Mouse (Mus musculus): ENCODE results near the gene Ptcd3.

DNA sequence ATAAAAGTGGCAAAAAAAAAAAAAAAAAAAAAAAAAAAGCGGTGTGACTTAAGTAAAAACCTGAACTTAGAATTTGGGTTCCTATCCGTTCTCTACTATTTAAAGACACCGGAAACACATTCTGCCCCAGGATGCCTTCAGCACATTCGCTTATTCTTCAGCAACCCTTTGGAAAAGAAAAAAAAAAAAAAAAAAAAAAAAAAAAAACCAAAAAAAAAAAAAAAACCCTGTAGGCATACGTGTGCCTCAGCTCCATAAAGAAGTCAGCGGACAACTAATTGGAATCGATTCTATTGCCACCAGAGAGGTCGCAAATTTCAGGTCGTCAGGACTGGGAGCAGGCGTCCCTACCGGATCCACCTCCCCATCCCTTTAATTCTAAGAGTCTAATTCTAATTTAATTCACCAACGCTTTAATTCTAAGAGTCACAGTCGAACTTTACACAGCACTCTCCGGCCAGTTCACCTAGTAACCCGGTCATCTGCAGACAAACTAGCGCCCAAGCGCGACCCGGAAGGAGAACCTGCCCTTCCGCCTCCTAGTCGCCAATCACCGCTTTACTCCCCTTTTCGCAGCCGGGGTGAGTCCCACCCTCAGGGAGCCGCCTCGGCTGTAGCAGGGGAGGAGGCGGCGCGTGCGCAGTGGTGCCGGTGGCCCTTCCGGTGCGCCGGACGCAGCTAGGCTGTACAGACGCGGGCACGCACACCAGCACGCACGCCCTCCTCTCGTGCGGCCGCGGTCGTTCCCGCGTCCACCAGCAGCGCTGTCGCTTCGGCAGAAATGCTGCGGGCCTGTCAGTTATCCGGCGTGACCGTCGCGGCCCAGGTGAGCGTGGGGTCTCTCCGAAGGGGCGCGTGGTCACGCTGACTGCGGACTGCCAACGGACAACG is 77.6 kb downstream of the Ptcd3 start, which contains the start of gene Immt:
- TF ChIP-seq JUND (IDR thresholded peaks at IDR 0.05; ENCODE audit: low read depth, low read length) (0 out of 2 replicates have a peak, but pooled peaks have one; percentile 24), CTCF (IDR thresholded peaks at IDR 0.05 in 2 of 3, conservative IDR thresholded peaks at IDR 0.05 in 1 of 3; ENCODE audit: control insufficient read depth in 1 of 3, insufficient read depth in 1 of 3, low read depth in 2 of 3, low read length in 3 of 3, poor library complexity in 1 of 3, severe bottlenecking in 1 of 3) (no peak), POLR2A (IDR thresholded peaks at IDR 0.05; ENCODE audit: control insufficient read depth in 1 of 2, insufficient read depth in 1 of 2, low read depth in 1 of 2, low read length in 2 of 2, poor library complexity in 1 of 2) (peak; percentile 85 to 89), GABPA (IDR thresholded peaks at IDR 0.05; ENCODE audit: low read depth, low read length) (no peak), NELFE (IDR thresholded peaks at IDR 0.05; ENCODE audit: low read depth, low read length) (peak; percentile 92), MXI1 (IDR thresholded peaks at IDR 0.05; ENCODE audit: low read depth, low read length) (peak; percentile 70), E2F4 (IDR thresholded peaks at IDR 0.05; ENCODE audit: borderline replicate concordance, low read depth, low read length) (0 out of 2 replicates have a peak, but pooled peaks have one; percentile 52), POLR2AphosphoS5 (IDR thresholded peaks at IDR 0.05; ENCODE audit: borderline replicate concordance, low read depth, low read length) (0 out of 2 replicates have a peak, but pooled peaks have one; percentile 19), TBP (IDR thresholded peaks at IDR 0.05; ENCODE audit: low read depth, low read length) (0 out of 2 replicates have a peak, but pooled peaks have one; percentile 57), USF2 (IDR thresholded peaks at IDR 0.05; ENCODE audit: borderline replicate concordance in 1 of 2, insufficient read depth in 1 of 2, low read depth in 1 of 2, low read length in 2 of 2) (no peak; a peak in 1 of 4 replicates), RCOR1 (IDR thresholded peaks at IDR 0.05; ENCODE audit: low read depth, low read length) (no peak)
